ENCODE assay signal across 11 mouse cellular contexts in genomic region chr5:140542811-140543575, GRCm38 (mm10). TPM values are rescaled to one million over a fixed set of nuclear protein-coding genes. Genes with fewer than 3 reads are reported as not detected.
DNase-seq lines count a peak whose midpoint lies in the region; ATAC-seq and TF ChIP-seq lines count a peak whose summit lies in the region.
"Had no signal": no experiment of that assay in that cellular context is flagged by ENCODE, and none has a peak within 500 bp of the region (broad histone marks: within the 10 kb centered on the region; RNA-seq: fewer than 3 reads in every experiment).

No protein-coding gene starts in this region.

- DNase-seq in forebrain, postnatal 0 days, result peak; percentile 68
- DNase-seq in left cerebral cortex, adult 18-20 months (ENCODE audit: low spot score in 2 of 2), result peak; percentile 31 to 52
- DNase-seq in right cerebral cortex, adult 18-20 months, result peak; percentile 63
- no peak for DNase-seq in urinary bladder, postnatal 4 days (ENCODE audit: low spot score in 2 of 2)
- DNase-seq in kidney, adult 9 months, result no peak
- DNase-seq in urinary bladder, adult 18-20 months (ENCODE audit: low spot score in 2 of 2), result no peak

- H3K27ac ChIP-seq in kidney, embryonic 16.5 days (ENCODE audit: low read length), result no peak overlapping the region
- H3K27ac ChIP-seq in kidney, embryonic 15.5 days, result no peak overlapping the region
- H3K27ac ChIP-seq in forebrain, postnatal 0 days (ENCODE audit: low read depth, low read length), result no peak overlapping the region
- H3K27ac ChIP-seq: limb, embryonic 15.5 days had no signal

- H3K27me3 ChIP-seq in kidney, embryonic 16.5 days (ENCODE audit: insufficient read depth, low read length), result no peaks in the 10 kb centered on the region
- no peaks in the 10 kb centered on the region for H3K27me3 ChIP-seq in kidney, embryonic 15.5 days
- no peaks in the 10 kb centered on the region for H3K27me3 ChIP-seq in forebrain, postnatal 0 days (ENCODE audit: insufficient read depth, low read length)
- H3K27me3 ChIP-seq: limb, embryonic 15.5 days had no signal

- H3K36me3 ChIP-seq in kidney, embryonic 16.5 days (ENCODE audit: insufficient read depth, low read length), result no peaks in the 10 kb centered on the region
- no peaks in the 10 kb centered on the region for H3K36me3 ChIP-seq in kidney, embryonic 15.5 days
- no peaks in the 10 kb centered on the region for H3K36me3 ChIP-seq in forebrain, postnatal 0 days (ENCODE audit: insufficient read depth)
- H3K36me3 ChIP-seq: limb, embryonic 15.5 days had no signal

- no peak overlapping the region for H3K4me3 ChIP-seq in kidney, embryonic 16.5 days (ENCODE audit: low read length)
- H3K4me3 ChIP-seq in kidney, embryonic 15.5 days (replicated peaks), result no peak overlapping the region
- H3K4me3 ChIP-seq in forebrain, postnatal 0 days (ENCODE audit: low read depth, low read length), result no peak overlapping the region
- H3K4me3 ChIP-seq: limb, embryonic 15.5 days had no signal

- no peaks in the 10 kb centered on the region for H3K4me1 ChIP-seq in kidney, embryonic 16.5 days (ENCODE audit: insufficient read depth, low read length)
- H3K4me1 ChIP-seq in kidney, embryonic 15.5 days, result 0 out of 2 replicates have a peak, but pooled peaks cover 3% of the 10 kb centered on the region
- H3K4me1 ChIP-seq in forebrain, postnatal 0 days (ENCODE audit: insufficient read depth), result no peaks in the 10 kb centered on the region

- 73% methylated on average over 9 of the region's 9 CpGs for WGBS in kidney, embryonic 16.5 days
- WGBS in kidney, embryonic 15.5 days, result 75% methylated on average over 9 of the region's 9 CpGs
- 36% methylated on average over 9 of the region's 9 CpGs for WGBS in forebrain, postnatal 0 days

- H3K9ac ChIP-seq in kidney, embryonic 16.5 days (replicated peaks; ENCODE audit: low read length), result 0 out of 2 replicates have a peak overlapping the region, but pooled peaks have one; percentile 16
- H3K9ac ChIP-seq in kidney, embryonic 15.5 days, result no peak overlapping the region
- H3K9ac ChIP-seq in forebrain, postnatal 0 days, result no peak overlapping the region
- H3K9ac ChIP-seq: limb, embryonic 15.5 days had no signal

- no peak overlapping the region for H3K4me2 ChIP-seq in kidney, embryonic 16.5 days (replicated peaks; ENCODE audit: low read depth, low read length)
- H3K4me2 ChIP-seq in kidney, embryonic 15.5 days, result no peak overlapping the region
- H3K4me2 ChIP-seq in forebrain, postnatal 0 days (ENCODE audit: low read depth), result no peak overlapping the region
- H3K4me2 ChIP-seq: limb, embryonic 15.5 days had no signal

- no peak for ATAC-seq in kidney, embryonic 16.5 days (ENCODE audit: low FRiP score, low TSS enrichment)
- no peak for ATAC-seq in kidney, embryonic 15.5 days (replicated peaks; ENCODE audit: low FRiP score)
- ATAC-seq in forebrain, postnatal 0 days, result peak; percentile 92

- no peaks in the 10 kb centered on the region for H3K9me3 ChIP-seq in kidney, embryonic 16.5 days (ENCODE audit: low read length)
- H3K9me3 ChIP-seq in kidney, embryonic 15.5 days (replicated peaks), result no peaks in the 10 kb centered on the region
- H3K9me3 ChIP-seq in forebrain, postnatal 0 days (ENCODE audit: low read length), result no peaks in the 10 kb centered on the region
- H3K9me3 ChIP-seq: limb, embryonic 15.5 days had no signal

- no peak for TF ChIP-seq CTCF in forebrain, postnatal 0 days (IDR thresholded peaks at IDR 0.05; ENCODE audit: low read depth)

RNA-seq across cellular contexts. Expression of gene Grifin, which starts 21.9 kb away (rescaled TPM):
- 0.27 TPM in 1 of 2 replicates, not detected in the other for polyA plus RNA-seq in kidney, embryonic 16.5 days (2015; fragmentation: Nextera tagmentation; extraction: Ambion mirVana)
- 0.45 TPM in 1 of 2 replicates, not detected in the other for polyA plus RNA-seq in kidney, embryonic 15.5 days (2015; fragmentation: Nextera tagmentation; extraction: Ambion mirVana)
- total RNA-seq in forebrain, postnatal 0 days (2014; rRNA removed), result not detected in 2 replicates
- polyA plus RNA-seq in forebrain, postnatal 0 days (2015; fragmentation: Nextera tagmentation; extraction: Ambion mirVana), result 0.36 TPM in 1 of 2 replicates, not detected in the other
- total RNA-seq in left cerebral cortex, adult 18-20 months (2021), result not detected
- total RNA-seq: neutrophil, adult 5-6 weeks had no signal
- polyA plus RNA-seq: gonadal fat pad, adult 2 months; limb, embryonic 15.5 days had no signal

RNA-seq across cellular contexts. Expression of gene Chst12, which starts 37.6 kb away (rescaled TPM):
- 24.1 and 25.7 TPM in 2 replicates for polyA plus RNA-seq in kidney, embryonic 16.5 days (2015; fragmentation: Nextera tagmentation; extraction: Ambion mirVana)
- polyA plus RNA-seq in kidney, embryonic 15.5 days (2015; fragmentation: Nextera tagmentation; extraction: Ambion mirVana), result 21.9 and 22.4 TPM in 2 replicates
- total RNA-seq in forebrain, postnatal 0 days (2014; rRNA removed), result 11.0 and 11.5 TPM in 2 replicates
- polyA plus RNA-seq in forebrain, postnatal 0 days (2015; fragmentation: Nextera tagmentation; extraction: Ambion mirVana), result 19.1 and 22.4 TPM in 2 replicates
- total RNA-seq in left cerebral cortex, adult 18-20 months (2021), result 10 to 100 TPM; 16.2 to 17.4 TPM

Comparison
In these comparisons a context has a peak if more than half of its experiments do, and no peak if none do; other contexts are left out.
1. DNase-seq: peak in forebrain, postnatal 0 days (single experiment), left cerebral cortex, adult 18-20 months (2 of 2) and right cerebral cortex, adult 18-20 months (single experiment); none in urinary bladder, postnatal 4 days (0 of 2), kidney, adult 9 months (single experiment) and urinary bladder, adult 18-20 months (0 of 2).